Mouse (Mus musculus) hindbrain, embryonic 10.5 days (tissue): Measurements from ENCODE around the gene Postn. TPM values are rescaled to one million over a fixed set of nuclear protein-coding genes. Genes with fewer than 3 reads are reported as not detected.

ENCODE experiments used
- DNase-seq: peaks from one replicate; pipeline ENCODE4 v3.0.0-alpha.2; 2017; ENCODE audit warnings: low spot score
- H3K27ac ChIP-seq: fragments of 300-500 bp; sonication (generic); 2 replicates; pipeline ENCODE4 v1.5.1; 2016; ENCODE audit warnings: mild to moderate bottlenecking, moderate library complexity
- H3K27me3 ChIP-seq: fragments of 300-500 bp; sonication (generic); 2 replicates; pipeline ENCODE4 v1.6.1; 2016; ENCODE audit warnings: mild to moderate bottlenecking; ENCODE audit not compliant: poor library complexity, insufficient read depth, severe bottlenecking
- H3K36me3 ChIP-seq: fragments of 300-500 bp; sonication (generic); 2 replicates; pipeline ENCODE4 v1.6.1; 2016; ENCODE audit warnings: mild to moderate bottlenecking, moderate library complexity
- H3K4me1 ChIP-seq: fragments of 300-500 bp; sonication (generic); replicated peaks from 2 replicates; pipeline ENCODE4 v1.6.1; 2016; ENCODE audit warnings: mild to moderate bottlenecking
- H3K4me3 ChIP-seq: fragments of 300-500 bp; sonication (generic); 2 replicates; pipeline ENCODE4 v1.5.1; 2016; ENCODE audit warnings: mild to moderate bottlenecking, moderate library complexity
- H3K9me3 ChIP-seq: fragments of 300-500 bp; sonication (generic); 2 replicates; pipeline ENCODE4 v1.6.1; 2016; ENCODE audit warnings: mild to moderate bottlenecking, moderate library complexity
- WGBS: fragments of 180-500 bp; shearing (Covaris S2); methylation state at CpG from one replicate; pipeline ENCODE4 v1.1.7; 2016; 5-methylcytosine and 5-hydroxymethylcytosine counted together
- polyA plus RNA-seq: library from polyadenylated mRNA; unstranded; fragments of >200 nt; fragmentation: Nextera tagmentation; extraction: Ambion mirVana; gene quantifications from 2 replicates; pipeline ENCODE4 v1.2.1, GENCODE M21; 2016

Postn gene
- polyA plus RNA-seq, 1 experiment from 2014 or later, result 13.4 TPM

GRCm38 (mm10) chr3:54424146-54424545 lies 63.2 kb downstream of the Postn start:
- Histone ChIP-seq H3K27me3 (no peaks in the 10 kb centered on the region), H3K27ac (no peak overlapping the region), H3K36me3 (no peaks in the 10 kb centered on the region), H3K4me3 (no peak overlapping the region), H3K9me3 (no peaks in the 10 kb centered on the region), H3K4me1 (no peaks in the 10 kb centered on the region)
- no peak for DNase-seq
- WGBS, result 88% methylated on average over 4 of the region's 4 CpGs

GRCm38 (mm10) chr3:54431663-54432062 lies 70.8 kb downstream of the Postn start:
- no peaks in the 10 kb centered on the region for H3K9me3 ChIP-seq
- no peak overlapping the region for H3K27ac ChIP-seq
- 83% methylated on average over 4 of the region's 4 CpGs for WGBS
- DNase-seq, result no peak
- no peak overlapping the region for H3K4me3 ChIP-seq
- H3K36me3 ChIP-seq, result no peaks in the 10 kb centered on the region
- no peaks in the 10 kb centered on the region for H3K4me1 ChIP-seq
- H3K27me3 ChIP-seq, result no peaks in the 10 kb centered on the region

GRCm38 (mm10) chr3:54432167-54432566 lies 71.3 kb downstream of the Postn start:
- Histone ChIP-seq H3K27ac (no peak overlapping the region), H3K9me3 (no peaks in the 10 kb centered on the region), H3K4me1 (no peaks in the 10 kb centered on the region), H3K4me3 (no peak overlapping the region), H3K27me3 (no peaks in the 10 kb centered on the region), H3K36me3 (no peaks in the 10 kb centered on the region)
- no peak for DNase-seq
- WGBS, result 87% methylated on average over 6 of the region's 6 CpGs

- DNase-seq, result no peak
- Histone ChIP-seq H3K4me1 (no peaks in the 10 kb centered on the region), H3K4me3 (no peak overlapping the region), H3K27me3 (no peaks in the 10 kb centered on the region), H3K9me3 (no peaks in the 10 kb centered on the region), H3K27ac (no peak overlapping the region), H3K36me3 (no peaks in the 10 kb centered on the region)
- 86% methylated on average over 4 of the region's 4 CpGs for WGBS
Observed at GRCm38 (mm10) chr3:54432605-54433004, 71.7 kb downstream of the Postn start.

DNA sequence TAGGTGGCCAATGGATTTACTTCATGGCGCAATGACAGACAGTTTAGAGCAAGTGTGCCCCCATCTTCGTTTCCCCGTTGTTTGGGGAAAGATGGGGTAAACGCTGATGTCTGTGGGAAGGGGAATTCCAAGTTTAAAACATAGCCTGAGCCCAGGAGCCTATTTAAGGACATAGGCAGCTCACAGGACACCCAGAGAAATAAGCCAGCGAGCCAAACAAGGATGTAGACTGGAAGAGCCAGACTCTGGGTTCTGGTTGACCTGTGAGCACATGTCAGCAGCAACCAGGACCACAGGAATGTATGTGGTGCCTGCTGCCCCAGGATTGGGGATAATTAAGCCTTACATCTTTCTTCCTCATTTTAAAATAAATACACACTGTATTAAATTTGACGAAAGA lies 73.7 kb downstream of the Postn start:
- 91% methylated on average over 6 of the region's 6 CpGs for WGBS
- no peaks in the 10 kb centered on the region for H3K27me3 ChIP-seq
- no peaks in the 10 kb centered on the region for H3K4me1 ChIP-seq
- DNase-seq, result no peak
- H3K36me3 ChIP-seq, result no peaks in the 10 kb centered on the region
- H3K4me3 ChIP-seq, result no peak overlapping the region
- no peaks in the 10 kb centered on the region for H3K9me3 ChIP-seq
- H3K27ac ChIP-seq, result no peak overlapping the region

DNA sequence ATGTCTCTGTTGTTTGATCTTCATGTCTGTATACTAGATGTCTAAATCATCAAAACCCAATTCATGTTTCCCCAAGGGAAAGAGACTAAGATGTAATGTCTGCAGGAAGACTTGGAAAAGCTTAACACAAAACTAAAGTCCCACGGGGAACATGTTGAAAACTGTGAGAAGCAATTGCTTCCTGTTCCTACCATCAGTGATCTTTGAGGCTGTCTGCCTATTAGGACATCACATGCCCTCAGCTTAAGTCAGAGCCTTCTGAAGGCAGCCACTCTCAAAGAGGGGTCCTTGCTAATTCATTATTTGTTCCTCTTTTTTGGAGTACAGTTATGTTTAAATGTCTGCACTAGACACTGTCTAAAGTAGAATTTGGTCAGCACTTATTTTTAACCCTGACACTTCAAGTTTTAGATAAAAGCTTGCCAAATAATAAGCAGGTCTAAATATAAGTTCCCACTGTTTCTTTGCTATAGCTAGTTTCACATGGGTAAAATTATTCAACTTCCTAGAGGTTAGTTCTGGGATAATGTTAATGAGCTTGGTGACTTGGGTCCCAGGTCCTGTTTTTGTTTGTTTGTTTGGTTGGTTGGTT lies 75.6 kb downstream of the Postn start:
- Histone ChIP-seq H3K4me1 (no peaks in the 10 kb centered on the region), H3K27me3 (no peaks in the 10 kb centered on the region), H3K27ac (no peak overlapping the region), H3K36me3 (no peaks in the 10 kb centered on the region), H3K9me3 (no peaks in the 10 kb centered on the region), H3K4me3 (no peak overlapping the region)
- WGBS, result 82% methylated on average over 1 of the region's 1 CpGs
- no peak for DNase-seq

Other genes starting within 250 kb of the Postn start
- 0.27 and 0.41 TPM in 2 replicates for gene Trpc4, start 205.1 kb upstream of the Postn start, polyA plus RNA-seq